Mouse (Mus musculus): Measurements from ENCODE around the gene P2ry2. TPM values are rescaled to one million over a fixed set of nuclear protein-coding genes. Genes with fewer than 3 reads are reported as not detected.

Gene P2ry2
- polyA plus RNA-seq, 1 experiment = 4.5 TPM

DNA sequence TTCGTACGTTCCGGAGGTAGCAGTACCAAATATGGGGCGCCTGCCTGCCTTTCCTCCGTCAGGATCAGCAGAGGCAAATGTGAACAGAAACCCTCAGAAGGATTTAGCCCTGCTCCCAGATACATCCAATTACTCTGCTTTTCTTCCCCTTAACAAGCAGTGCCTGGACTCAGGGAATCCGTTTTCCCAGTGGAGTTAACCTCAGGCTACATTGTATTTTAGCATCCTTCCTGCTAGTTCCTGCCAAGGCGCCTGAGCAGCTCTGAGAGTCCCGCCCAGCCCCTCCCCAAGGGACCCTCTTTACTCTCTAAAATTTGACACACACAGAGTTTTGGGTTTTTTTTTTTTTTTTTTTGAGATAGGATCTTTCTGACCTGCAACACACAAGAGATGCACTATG lies 49.3 kb downstream of the P2ry2 start:
- TF ChIP-seq FOSL1 (IDR thresholded peaks at IDR 0.05; ENCODE audit: insufficient read depth, low read length, poor library complexity, severe bottlenecking) = no peak
- no peak for TF ChIP-seq USF1 (IDR thresholded peaks at IDR 0.05; ENCODE audit: low read depth)
- TF ChIP-seq CTCF (IDR thresholded peaks at IDR 0.05; ENCODE audit: control insufficient read depth, insufficient read depth, insufficient read length) = no peak
- TF ChIP-seq MYOG (IDR thresholded peaks at IDR 0.05; ENCODE audit: control insufficient read depth, extremely low read depth, insufficient read length) = no peak
- no peak for TF ChIP-seq CEBPB (IDR thresholded peaks at IDR 0.05; ENCODE audit: low read depth)
- TF ChIP-seq MAX (IDR thresholded peaks at IDR 0.05) = no peak
- no peak for TF ChIP-seq MYOD1 (IDR thresholded peaks at IDR 0.05; ENCODE audit: control insufficient read depth, insufficient read length, low read depth)
- Histone ChIP-seq H3K36me3 (ENCODE audit: control insufficient read depth, insufficient read depth) (no peaks in the 10 kb centered on the region), H3K4me3 (ENCODE audit: insufficient read depth, poor library complexity, severe bottlenecking) (no peak overlapping the region), H3K79me3 (ENCODE audit: low read depth) (no peaks in the 10 kb centered on the region), H3ac (ENCODE audit: control insufficient read depth, insufficient read length, low read depth) (no peak overlapping the region), H3K27me3 (ENCODE audit: control insufficient read depth, insufficient read depth, insufficient read length) (no peaks in the 10 kb centered on the region), H3K79me2 (ENCODE audit: control insufficient read depth, insufficient read depth) (no peaks in the 10 kb centered on the region)

DNA sequence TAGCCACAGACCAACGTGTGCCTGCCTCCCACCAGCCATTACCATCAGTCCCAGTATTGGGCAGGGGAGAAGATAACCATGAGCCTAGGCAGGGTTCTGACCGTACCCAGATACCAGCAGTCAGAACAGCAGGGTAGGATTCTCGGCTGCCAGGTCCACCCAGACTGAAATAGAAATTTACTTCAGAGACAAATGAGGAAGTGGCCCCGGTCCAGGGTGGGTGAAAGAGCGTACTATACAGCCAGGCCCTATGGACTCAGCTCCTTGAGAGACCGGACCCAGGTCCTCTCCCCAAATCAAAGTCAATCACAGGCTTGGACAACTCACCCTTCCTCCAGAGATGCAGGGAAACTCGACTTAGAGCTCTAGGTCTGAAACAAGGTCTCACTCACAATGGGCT lies 51.5 kb downstream of the P2ry2 start:
- Histone ChIP-seq H3K4me3 (ENCODE audit: insufficient read depth, poor library complexity, severe bottlenecking) (no peak overlapping the region), H3K79me2 (ENCODE audit: control insufficient read depth, insufficient read depth) (no peaks in the 10 kb centered on the region)
- no peak for TF ChIP-seq CEBPB (IDR thresholded peaks at IDR 0.05; ENCODE audit: low read depth)
- no peak for TF ChIP-seq USF1 (IDR thresholded peaks at IDR 0.05; ENCODE audit: low read depth)
- no peak for TF ChIP-seq MAX (IDR thresholded peaks at IDR 0.05)
- TF ChIP-seq CTCF (IDR thresholded peaks at IDR 0.05; ENCODE audit: control insufficient read depth, insufficient read depth, insufficient read length) = no peak
- no peak for TF ChIP-seq MYOG (IDR thresholded peaks at IDR 0.05; ENCODE audit: control insufficient read depth, extremely low read depth, insufficient read length)
- no peak for TF ChIP-seq FOSL1 (IDR thresholded peaks at IDR 0.05; ENCODE audit: insufficient read depth, low read length, poor library complexity, severe bottlenecking)
- no peak for TF ChIP-seq MYOD1 (IDR thresholded peaks at IDR 0.05; ENCODE audit: control insufficient read depth, insufficient read length, low read depth)

DNA sequence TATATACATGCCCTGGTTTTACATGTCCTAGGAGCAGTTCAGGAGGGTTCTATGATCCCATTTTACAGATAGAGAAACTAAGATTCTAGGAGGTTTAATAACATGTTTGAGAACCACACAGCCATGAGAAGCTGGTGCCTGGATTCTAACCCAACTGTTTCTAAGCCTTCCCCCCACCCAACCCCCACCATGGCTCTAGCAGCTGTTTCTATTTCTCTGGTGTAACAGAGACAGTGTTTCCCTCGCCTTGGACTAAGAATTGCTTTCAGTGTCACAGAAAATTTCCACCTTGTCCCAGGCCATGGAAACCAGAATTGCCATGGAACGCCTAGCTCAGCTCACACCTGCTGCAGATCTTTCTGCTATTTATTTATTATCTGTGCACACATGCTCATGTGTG lies 52.2 kb downstream of the P2ry2 start:
- no peak for TF ChIP-seq FOSL1 (IDR thresholded peaks at IDR 0.05; ENCODE audit: insufficient read depth, low read length, poor library complexity, severe bottlenecking)
- no peak for TF ChIP-seq MYOG (IDR thresholded peaks at IDR 0.05; ENCODE audit: control insufficient read depth, extremely low read depth, insufficient read length)
- TF ChIP-seq MAX (IDR thresholded peaks at IDR 0.05) = no peak
- no peak for TF ChIP-seq CEBPB (IDR thresholded peaks at IDR 0.05; ENCODE audit: low read depth)
- no peak for TF ChIP-seq USF1 (IDR thresholded peaks at IDR 0.05; ENCODE audit: low read depth)
- TF ChIP-seq CTCF (IDR thresholded peaks at IDR 0.05; ENCODE audit: control insufficient read depth, insufficient read depth, insufficient read length) = no peak
- no peak for TF ChIP-seq MYOD1 (IDR thresholded peaks at IDR 0.05; ENCODE audit: control insufficient read depth, insufficient read length, low read depth)
- H3ac ChIP-seq (ENCODE audit: control insufficient read depth, insufficient read length, low read depth) = no peak overlapping the region
- H3K27me3 ChIP-seq (ENCODE audit: control insufficient read depth, insufficient read depth, insufficient read length) = no peaks in the 10 kb centered on the region
- H3K36me3 ChIP-seq (ENCODE audit: control insufficient read depth, insufficient read depth) = no peaks in the 10 kb centered on the region
- H3K4me3 ChIP-seq (ENCODE audit: insufficient read depth, poor library complexity, severe bottlenecking) = no peak overlapping the region
- no peaks in the 10 kb centered on the region for H3K79me3 ChIP-seq (ENCODE audit: low read depth)
- no peaks in the 10 kb centered on the region for H3K79me2 ChIP-seq (ENCODE audit: control insufficient read depth, insufficient read depth)

More for the DNA sequence above, 51.5 kb downstream of the P2ry2 start:
- H3ac ChIP-seq (ENCODE audit: control insufficient read depth, insufficient read length, low read depth) = no peak overlapping the region
- no peaks in the 10 kb centered on the region for H3K27me3 ChIP-seq (ENCODE audit: control insufficient read depth, insufficient read depth, insufficient read length)
- H3K36me3 ChIP-seq (ENCODE audit: control insufficient read depth, insufficient read depth) = no peaks in the 10 kb centered on the region
- no peaks in the 10 kb centered on the region for H3K79me3 ChIP-seq (ENCODE audit: low read depth)

DNA sequence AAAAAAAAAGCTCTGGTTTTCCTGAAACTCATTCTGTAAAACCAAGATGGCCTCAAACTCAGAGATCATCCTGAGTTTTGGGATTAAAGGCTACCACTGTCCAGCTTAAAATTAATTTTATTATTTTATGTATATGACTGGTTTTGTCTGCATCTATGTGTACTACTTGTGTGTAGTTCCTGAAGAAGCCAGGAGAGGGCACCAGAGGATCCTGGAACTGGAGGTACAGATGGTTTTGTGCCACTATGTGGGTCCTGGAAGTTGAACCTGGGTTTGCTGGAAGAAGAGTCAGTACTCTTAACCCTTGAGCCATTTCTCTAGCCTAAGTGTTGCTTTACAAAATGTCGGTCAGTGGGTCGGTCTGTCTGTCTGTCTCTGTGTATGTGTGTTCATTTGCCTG lies 54.2 kb downstream of the P2ry2 start:
- no peak for TF ChIP-seq MAX (IDR thresholded peaks at IDR 0.05)
- TF ChIP-seq MYOG (IDR thresholded peaks at IDR 0.05; ENCODE audit: control insufficient read depth, extremely low read depth, insufficient read length) = no peak
- TF ChIP-seq CEBPB (IDR thresholded peaks at IDR 0.05; ENCODE audit: low read depth) = no peak
- Histone ChIP-seq H3K36me3 (ENCODE audit: control insufficient read depth, insufficient read depth) (no peaks in the 10 kb centered on the region), H3K79me2 (ENCODE audit: control insufficient read depth, insufficient read depth) (no peaks in the 10 kb centered on the region)

DNA sequence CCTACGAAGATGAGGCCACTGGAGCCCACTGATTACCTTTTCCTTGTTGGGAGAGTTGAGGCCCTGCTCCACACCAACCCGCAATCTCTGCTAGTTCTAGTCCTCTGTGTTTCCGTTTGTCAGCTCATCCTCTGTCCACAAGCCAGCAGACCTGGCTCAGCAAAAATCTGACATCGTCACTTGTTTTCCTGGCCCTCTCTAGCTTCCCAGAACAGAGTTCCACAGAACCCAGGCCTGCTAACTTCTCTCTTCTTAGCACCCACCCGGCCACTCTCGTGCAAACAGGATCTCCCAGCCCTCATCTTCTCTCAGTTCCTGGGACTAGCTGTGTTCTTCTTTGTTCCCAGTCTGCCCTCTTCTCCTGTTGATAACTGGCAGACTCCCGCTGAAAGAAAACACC lies 60.0 kb downstream of the P2ry2 start:
- no peak for TF ChIP-seq MYOG (IDR thresholded peaks at IDR 0.05; ENCODE audit: control insufficient read depth, extremely low read depth, insufficient read length)
- no peak for TF ChIP-seq USF1 (IDR thresholded peaks at IDR 0.05; ENCODE audit: low read depth)
- no peak for TF ChIP-seq MYOD1 (IDR thresholded peaks at IDR 0.05; ENCODE audit: control insufficient read depth, insufficient read length, low read depth)
- TF ChIP-seq MAX (IDR thresholded peaks at IDR 0.05) = no peak
- TF ChIP-seq FOSL1 (IDR thresholded peaks at IDR 0.05; ENCODE audit: insufficient read depth, low read length, poor library complexity, severe bottlenecking) = no peak
- no peak for TF ChIP-seq CTCF (IDR thresholded peaks at IDR 0.05; ENCODE audit: control insufficient read depth, insufficient read depth, insufficient read length)
- no peak for TF ChIP-seq CEBPB (IDR thresholded peaks at IDR 0.05; ENCODE audit: low read depth)
- H3K36me3 ChIP-seq (ENCODE audit: control insufficient read depth, insufficient read depth) = no peaks in the 10 kb centered on the region
- no peaks in the 10 kb centered on the region for H3K79me3 ChIP-seq (ENCODE audit: low read depth)

More for the DNA sequence above, 54.2 kb downstream of the P2ry2 start:
- Histone ChIP-seq H3ac (ENCODE audit: control insufficient read depth, insufficient read length, low read depth) (no peak overlapping the region), H3K79me3 (ENCODE audit: low read depth) (no peaks in the 10 kb centered on the region), H3K4me3 (ENCODE audit: insufficient read depth, poor library complexity, severe bottlenecking) (no peak overlapping the region), H3K27me3 (ENCODE audit: control insufficient read depth, insufficient read depth, insufficient read length) (no peaks in the 10 kb centered on the region)

DNA sequence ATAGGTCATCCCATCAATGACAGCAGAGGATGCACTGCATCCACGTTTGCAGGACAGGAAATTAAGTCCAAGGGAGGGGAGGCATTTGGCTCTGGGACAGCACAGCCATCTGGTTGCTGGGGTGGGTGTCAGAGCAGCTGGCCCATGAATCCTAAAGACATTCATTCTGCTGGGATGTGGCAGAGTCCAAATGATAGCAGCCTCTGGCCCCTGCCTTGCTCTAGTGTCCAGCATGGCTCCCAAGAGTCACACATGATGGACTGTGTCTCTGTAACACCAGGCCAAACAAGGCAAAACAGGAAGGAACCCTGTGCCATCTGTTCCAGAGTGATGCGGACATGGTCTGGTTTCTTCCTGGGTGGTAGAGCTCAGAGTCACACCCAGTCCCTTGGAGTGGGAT lies 60.8 kb downstream of the P2ry2 start:
- no peak overlapping the region for H3K4me3 ChIP-seq (ENCODE audit: insufficient read depth, poor library complexity, severe bottlenecking)
- TF ChIP-seq MAX (IDR thresholded peaks at IDR 0.05) (no peak), USF1 (IDR thresholded peaks at IDR 0.05; ENCODE audit: low read depth) (no peak), MYOD1 (IDR thresholded peaks at IDR 0.05; ENCODE audit: control insufficient read depth, insufficient read length, low read depth) (no peak), FOSL1 (IDR thresholded peaks at IDR 0.05; ENCODE audit: insufficient read depth, low read length, poor library complexity, severe bottlenecking) (no peak), CTCF (IDR thresholded peaks at IDR 0.05; ENCODE audit: control insufficient read depth, insufficient read depth, insufficient read length) (no peak), MYOG (IDR thresholded peaks at IDR 0.05; ENCODE audit: control insufficient read depth, extremely low read depth, insufficient read length) (no peak), CEBPB (IDR thresholded peaks at IDR 0.05; ENCODE audit: low read depth) (no peak)
- no peak overlapping the region for H3ac ChIP-seq (ENCODE audit: control insufficient read depth, insufficient read length, low read depth)
- no peaks in the 10 kb centered on the region for H3K79me3 ChIP-seq (ENCODE audit: low read depth)
- H3K36me3 ChIP-seq (ENCODE audit: control insufficient read depth, insufficient read depth) = no peaks in the 10 kb centered on the region
- no peaks in the 10 kb centered on the region for H3K27me3 ChIP-seq (ENCODE audit: control insufficient read depth, insufficient read depth, insufficient read length)
- H3K79me2 ChIP-seq (ENCODE audit: control insufficient read depth, insufficient read depth) = no peaks in the 10 kb centered on the region

More for the DNA sequence above, 60.0 kb downstream of the P2ry2 start:
- Histone ChIP-seq H3K79me2 (ENCODE audit: control insufficient read depth, insufficient read depth) (no peaks in the 10 kb centered on the region), H3K27me3 (ENCODE audit: control insufficient read depth, insufficient read depth, insufficient read length) (no peaks in the 10 kb centered on the region), H3K4me3 (ENCODE audit: insufficient read depth, poor library complexity, severe bottlenecking) (no peak overlapping the region), H3ac (ENCODE audit: control insufficient read depth, insufficient read length, low read depth) (no peak overlapping the region)

Data from C2C12 (cell line).